Mouse (Mus musculus): ENCODE measurements around the gene Apoo. TPM values are rescaled to one million over a fixed set of nuclear protein-coding genes. Genes with fewer than 3 reads are reported as not detected.
A peak's percentile ranks its signal among the peaks of the same experiment; 100 is the strongest.
"Not testable (repeated sequence)": the region's sequence is repeated elsewhere in the genome, so short reads cannot be mapped to it uniquely, and the experiment has no call there.

Gene Apoo
- total RNA-seq (2022), result 10 to 100 TPM; 52.8 to 83.6 (median 67.5) TPM

DNA sequence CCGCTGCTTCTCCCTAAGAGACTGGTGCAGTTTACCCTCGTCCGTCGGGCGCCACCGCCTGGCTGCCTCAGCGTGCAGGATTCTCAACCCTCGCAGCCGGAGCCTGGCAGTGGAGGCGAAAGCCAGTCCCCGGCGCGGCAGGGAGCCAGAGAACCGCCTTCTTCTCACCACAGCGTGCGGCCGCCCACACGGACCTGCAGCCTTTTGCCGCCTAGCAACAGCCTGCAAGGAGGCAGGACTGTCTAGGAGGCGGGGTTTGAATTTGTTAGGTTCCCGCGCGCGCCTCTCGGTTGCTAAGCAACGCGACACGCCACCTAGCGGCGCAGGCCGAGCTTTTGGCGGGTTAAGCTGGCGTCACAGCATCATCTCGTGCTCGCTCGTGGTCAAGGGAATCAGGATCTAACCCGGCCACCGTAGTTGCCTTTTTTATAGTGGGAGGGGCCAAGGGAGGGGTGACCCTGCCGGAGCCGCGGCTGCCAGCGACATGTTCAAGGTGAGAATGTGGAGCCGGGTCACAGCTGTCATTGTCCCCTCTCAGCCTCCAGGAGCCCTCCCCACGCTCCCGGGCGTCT lies at the start of gene Apoo, which contains the start of gene Fam90a1b:
Gene Apoo, plus strand, starts transcription at position 448 of the 572 bp plus-strand sequence.
Gene Fam90a1b, minus strand, starts transcription at position 108 of the 572 bp plus-strand sequence.
- peak; percentile 94 to 98 for DNase-seq (ENCODE audit: low spot score in 2 of 2)

DNA sequence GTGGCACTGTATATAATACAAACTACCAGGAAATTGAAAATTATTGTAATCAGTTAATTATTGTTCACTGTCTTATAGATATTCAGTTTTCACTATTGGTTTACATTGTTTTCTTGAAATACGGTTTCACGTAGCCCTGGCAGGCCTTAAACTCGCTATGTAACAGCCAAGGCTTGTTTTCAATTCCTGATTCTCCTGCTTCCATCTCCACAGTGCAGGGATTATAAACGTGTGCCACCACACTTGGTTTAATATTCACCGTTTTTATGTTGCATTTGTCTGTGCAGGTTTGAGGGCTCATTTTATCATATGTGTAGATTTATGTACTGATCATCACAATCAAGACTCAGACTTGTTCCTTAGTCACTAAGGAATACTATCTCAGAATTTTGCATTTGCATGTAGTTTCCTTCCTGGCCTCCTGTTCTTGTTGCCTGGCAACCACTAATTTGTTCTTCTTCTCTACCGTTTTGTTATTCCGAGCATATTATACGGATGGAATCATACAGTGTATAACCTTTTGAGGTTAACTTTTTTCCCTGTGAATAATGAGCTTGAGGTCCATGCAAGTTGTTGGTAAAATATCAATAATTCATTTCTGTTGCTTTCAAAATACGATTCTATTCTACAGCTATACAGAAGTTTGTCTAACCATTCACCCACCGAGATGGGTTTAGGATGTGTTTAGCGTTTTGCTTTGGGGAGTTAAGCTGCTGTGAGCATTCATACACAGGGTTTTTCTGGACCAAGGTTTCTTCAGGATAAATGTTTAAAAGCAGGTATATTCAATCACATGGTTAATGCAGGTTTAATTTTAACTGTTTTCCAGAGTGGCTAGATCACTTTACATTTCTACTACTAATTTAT lies 45.6 kb upstream of the Apoo start:
- no peak for DNase-seq (ENCODE audit: low spot score in 2 of 2)

DNA sequence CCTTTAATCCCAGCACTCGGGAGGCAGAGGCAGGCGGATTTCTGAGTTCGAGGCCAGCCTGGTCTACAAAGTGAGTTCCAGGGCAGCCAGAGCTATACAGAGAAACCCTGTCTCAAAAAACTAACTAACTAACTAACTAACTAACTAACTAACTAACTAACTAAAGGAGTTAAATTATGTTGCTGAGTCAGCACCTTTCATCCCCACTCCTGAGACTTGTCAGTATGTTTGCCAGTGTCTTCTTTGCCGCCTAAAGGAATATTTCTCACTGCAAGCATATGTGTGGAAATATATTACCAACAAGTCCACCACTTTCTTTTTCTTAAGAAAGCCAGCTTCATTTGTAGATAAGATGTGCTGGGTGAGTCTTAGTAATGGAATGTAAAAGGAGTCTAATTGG lies 23.3 kb upstream of the Apoo start:
- DNase-seq (ENCODE audit: low spot score in 2 of 2), result not testable (repeated sequence)

DNA sequence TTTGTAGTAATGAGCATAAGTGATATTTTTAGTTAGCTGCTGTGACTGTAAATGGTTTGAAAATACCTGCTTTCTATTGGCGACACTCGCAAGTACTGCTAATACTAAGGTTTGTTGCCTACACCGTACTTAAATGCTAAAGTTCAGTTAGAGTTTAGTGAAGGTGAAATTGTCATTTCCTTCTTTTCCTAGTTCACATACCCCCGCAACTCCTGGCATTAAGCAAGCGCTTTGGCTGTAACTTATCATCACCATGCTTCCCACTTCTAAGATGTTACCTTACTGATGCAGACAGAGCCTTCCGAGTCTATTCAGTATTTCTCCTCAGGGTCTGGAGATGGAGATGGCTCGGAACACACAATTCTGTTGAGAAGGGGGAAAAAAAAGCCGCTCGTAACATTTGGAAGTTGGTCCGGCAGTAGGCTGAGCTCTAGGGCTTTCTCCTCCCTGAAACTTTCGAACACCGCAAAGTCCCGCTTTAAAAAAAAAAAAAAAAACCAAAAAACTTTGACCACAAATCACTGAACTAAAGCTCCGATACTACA lies 1.5 kb upstream of the Apoo start:
- no peak for DNase-seq (ENCODE audit: low spot score in 2 of 2)

DNA sequence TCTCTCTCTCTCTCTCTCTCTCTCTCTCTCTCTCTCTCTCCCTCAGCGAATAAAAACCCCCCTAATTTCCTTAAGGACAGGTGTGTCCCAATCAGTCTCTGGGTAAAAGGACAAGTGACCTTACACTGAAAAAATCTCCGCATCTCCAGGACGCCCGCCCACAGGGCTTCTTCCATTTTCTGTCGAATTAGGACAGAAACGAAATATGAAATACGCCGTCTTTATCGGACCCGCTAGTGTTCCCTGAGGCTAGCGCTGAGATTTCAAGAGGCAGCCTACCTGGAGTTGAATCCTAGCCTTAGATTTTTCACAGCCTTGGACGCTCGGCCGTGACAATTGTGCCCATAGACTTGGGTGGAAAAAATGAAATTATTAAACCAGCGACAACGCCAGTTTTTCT lies 888 bp upstream of the Apoo start:
- DNase-seq (ENCODE audit: low spot score in 2 of 2), result peak in 1 of 2 experiments; percentile 5

DNA sequence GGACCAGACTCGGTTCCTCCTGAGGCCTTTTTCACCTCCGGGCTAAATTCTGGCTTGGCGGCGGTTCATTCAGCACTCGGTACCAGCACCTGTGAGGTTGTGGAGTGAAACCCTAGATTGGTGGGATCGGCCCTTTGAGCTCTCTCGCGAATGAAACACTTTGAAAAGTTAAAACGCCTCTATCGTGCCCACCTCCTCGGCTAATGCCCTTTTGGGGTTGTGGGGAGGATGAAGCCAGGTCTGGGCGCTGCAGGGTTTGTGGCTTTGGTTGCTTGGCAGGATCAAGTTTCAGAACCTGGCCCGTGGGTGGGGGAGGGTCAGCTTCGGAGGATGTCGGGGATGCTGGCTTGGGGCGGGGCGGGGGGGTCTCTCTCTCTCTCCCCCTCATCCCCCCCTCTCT lies 331 bp downstream of the Apoo start:
- peak in 1 of 2 experiments; percentile 10 for DNase-seq (ENCODE audit: low spot score in 2 of 2)

DNA sequence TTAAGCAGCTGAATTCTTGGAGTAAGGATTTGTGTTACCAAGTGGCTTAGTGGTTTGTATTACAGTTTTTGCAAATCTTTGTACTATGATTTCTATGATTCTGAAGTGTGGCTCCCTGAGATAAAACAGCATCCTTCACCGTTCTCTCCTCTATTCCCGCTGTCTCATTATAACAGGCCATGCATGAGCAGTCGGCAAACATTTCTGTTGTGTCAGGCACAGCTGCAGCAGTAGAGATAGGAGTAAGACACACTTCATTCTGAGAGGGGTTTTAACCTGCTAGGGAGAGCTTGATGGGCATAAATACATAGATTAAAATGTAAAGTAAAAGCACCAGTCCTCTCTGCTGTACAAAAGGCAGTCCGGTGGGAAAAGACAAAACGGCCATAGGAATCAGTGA lies 11.8 kb downstream of the Apoo start:
- DNase-seq (ENCODE audit: low spot score in 2 of 2), result no peak

DNA sequence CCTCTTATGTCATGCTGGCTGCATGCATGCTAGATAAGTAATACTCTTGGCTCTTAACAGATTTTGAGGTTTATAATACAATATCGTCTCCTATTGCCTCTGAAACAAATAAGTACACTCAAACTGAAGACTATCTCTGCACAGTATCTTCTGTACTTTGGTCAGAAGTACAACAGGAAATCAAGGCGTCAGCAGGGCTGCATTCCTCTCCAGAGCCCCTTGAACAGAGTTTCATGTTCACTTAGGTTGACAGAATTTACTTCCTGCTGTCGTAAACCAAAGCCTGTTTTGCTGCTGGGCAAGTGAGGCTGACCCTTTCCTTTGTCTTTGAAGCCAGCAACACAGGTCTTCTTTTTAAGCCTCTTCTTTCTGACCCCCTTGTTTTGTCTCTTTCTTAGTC lies 42.1 kb downstream of the Apoo start:
- no peak for DNase-seq (ENCODE audit: low spot score in 2 of 2)

DNA sequence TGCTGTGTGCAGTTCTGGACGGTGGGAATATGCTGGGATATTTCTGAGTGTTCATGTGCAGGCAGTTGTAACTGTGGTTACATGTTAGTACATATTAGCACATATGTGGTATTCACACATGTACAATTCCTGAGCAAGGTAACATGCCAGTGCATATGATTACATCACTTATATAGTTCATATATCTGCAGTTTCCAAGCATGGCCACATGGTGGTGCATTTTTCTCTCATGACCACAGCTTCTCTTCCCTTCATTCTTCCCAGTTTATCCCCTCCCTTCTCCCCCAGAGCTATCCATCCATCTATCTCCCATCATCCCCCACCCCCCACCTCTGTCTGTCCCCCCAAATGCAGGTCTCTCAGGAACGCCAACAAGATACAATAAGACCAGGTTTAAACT lies 53.3 kb downstream of the Apoo start:
- no peak for DNase-seq (ENCODE audit: low spot score in 2 of 2)

DNA sequence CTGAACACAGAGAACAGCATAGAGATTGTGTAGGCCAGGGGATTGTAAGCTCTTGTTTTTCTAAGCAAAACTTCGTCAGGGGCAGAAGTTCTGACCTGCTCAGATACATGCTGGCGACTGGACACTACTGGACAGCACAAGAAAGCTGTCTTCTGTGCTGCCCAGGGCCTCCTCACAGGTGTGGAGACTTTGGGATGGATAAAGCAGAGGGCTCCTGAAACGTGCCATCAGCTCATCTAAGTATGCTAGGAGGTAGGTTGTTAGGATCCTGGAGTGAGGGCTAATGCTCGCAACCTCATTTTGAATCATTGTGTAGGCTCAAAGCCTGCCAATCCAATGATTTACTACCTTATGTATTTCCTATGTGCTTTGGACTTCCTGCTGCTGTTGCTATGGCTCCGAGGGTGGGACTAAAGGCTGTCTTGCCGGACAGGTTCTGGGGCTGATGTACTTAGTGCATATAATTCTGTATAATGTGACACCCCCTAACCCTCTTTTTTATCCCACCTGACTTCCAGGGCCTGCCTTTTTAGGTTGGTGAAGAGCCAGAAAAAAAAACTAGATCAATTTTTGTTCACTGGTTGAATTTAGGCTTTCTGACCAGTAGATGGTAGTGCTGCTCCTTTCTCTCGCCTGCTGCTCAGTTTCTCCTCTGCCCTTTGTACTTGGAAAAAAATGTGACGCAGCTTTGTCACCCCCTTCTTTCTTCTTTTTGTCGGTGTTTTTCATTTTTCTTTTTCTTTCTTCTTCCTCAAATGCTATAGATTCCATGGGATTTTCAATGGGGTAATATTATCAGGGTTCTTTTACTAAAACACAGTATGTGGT lies 64.8 kb downstream of the Apoo start:
- no peak for DNase-seq (ENCODE audit: low spot score in 2 of 2)

DNA sequence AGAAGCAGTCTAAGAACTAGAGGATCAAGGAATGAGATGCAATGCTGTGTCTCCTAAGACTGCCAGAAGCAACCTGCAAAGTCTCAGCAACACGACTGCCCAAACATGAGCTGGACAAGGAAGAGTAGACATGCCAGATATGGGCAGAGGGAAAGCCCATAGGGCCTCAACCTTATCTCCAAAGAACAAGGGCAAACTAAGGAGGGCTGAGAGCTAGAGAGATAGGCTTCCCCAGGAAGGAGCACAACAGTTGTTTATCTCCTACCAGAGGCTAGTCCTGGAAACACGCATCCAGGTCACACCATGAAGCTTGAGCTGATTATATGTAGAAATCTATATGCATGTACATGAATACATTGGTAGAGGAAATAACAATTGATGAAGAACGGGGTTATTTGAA lies 78.5 kb downstream of the Apoo start:
- DNase-seq (ENCODE audit: low spot score in 2 of 2), result not testable (repeated sequence)

DNA sequence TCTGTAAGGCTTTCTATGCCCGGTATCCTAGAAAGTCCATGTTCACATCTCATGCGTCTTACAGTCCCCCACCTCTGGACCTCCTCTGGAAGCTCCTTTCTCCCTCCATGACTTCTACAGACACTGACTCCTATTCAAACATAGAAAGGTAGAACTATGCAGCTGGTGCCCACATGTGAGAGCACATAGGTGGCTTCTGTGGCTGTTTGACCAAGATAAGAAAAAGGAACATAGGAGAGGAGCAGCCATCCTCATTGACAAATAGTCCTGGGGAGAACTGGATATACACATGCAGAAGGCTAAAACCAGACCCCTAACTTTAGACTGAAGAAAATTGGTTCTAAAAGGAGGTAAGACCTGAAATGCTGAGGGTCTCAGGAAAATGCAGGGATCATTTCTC lies 79.1 kb downstream of the Apoo start:
- not testable (repeated sequence) for DNase-seq (ENCODE audit: low spot score in 2 of 2)

DNA sequence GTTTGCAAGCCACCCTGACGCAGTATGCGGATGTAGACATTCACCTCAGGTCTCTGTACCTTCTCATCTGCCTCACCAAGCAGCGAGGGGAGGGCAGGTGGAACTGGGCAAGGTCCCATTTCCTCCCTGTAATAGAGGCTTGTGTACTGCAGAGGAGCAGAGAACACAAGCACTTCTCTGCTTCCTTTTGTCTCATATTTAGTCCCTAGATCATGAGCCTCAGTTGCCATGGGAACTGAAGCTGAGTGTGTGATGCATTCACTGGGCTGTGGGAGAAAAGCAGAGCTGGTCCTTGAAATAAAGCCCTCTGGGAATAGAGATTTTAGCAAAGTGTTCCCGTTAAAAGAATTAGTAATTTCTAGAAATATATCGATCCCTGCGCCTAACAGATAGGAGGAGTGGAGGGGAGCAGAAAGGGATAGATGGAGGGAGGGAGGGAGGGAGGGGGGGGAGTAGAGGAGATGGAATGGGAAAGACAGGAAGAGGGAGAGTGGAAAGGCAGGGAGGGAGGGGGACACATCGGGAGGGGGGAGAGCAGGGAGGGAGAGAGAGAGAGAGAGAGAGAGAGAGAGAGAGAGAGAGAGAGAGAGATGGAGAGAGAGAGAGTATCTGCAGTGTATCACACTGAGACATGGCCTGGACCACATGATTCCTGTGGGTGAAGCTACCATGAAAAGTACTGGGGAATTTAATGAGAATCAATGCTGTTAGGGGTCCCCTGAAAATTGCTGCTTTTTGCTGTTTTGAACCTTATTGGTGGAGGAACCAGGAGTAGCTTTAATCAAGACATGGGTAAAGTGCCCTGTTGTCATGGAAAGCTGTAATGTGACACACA lies 83.3 kb downstream of the Apoo start:
- not testable (repeated sequence) for DNase-seq (ENCODE audit: low spot score in 2 of 2)

DNA sequence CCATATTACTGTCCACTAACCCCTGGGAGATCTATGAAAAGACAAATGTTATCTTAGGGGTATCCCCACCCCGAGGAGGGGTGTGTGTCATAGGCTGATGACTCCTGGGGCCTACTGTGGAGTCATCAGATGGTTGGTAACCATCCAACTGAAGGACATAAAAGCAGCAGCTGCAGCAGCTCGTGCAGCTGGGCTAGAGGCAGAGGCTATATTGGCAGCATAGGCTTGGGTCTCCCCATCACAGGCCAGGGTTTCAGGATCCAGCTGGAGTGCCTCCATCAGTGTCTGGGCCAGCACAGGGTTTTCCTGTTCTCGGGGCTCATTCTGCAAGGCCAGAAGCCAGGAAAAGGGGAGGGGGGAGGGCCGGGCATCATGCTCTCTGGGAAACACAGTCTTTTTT lies 92.4 kb downstream of the Apoo start:
- no peak for DNase-seq (ENCODE audit: low spot score in 2 of 2)

DNA sequence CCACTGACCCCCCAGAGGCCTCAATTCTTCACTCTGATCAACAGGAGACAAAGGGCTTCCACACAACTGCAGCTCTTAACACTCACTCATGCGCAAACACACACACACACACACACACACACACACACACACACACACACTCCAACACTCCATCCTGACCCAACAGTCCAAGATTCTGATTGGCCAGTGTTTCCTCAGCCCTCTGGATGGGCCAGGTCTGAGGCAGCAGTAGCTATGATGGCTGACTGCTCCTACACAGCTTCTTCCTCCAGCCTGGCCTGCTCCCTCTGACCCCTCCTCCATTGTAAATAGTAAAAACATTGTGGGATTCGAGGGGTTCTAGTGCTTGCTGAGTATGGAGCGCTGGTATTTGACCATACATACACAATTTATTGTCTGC lies 94.6 kb downstream of the Apoo start:
- not testable (repeated sequence) for DNase-seq (ENCODE audit: low spot score in 2 of 2)

DNA sequence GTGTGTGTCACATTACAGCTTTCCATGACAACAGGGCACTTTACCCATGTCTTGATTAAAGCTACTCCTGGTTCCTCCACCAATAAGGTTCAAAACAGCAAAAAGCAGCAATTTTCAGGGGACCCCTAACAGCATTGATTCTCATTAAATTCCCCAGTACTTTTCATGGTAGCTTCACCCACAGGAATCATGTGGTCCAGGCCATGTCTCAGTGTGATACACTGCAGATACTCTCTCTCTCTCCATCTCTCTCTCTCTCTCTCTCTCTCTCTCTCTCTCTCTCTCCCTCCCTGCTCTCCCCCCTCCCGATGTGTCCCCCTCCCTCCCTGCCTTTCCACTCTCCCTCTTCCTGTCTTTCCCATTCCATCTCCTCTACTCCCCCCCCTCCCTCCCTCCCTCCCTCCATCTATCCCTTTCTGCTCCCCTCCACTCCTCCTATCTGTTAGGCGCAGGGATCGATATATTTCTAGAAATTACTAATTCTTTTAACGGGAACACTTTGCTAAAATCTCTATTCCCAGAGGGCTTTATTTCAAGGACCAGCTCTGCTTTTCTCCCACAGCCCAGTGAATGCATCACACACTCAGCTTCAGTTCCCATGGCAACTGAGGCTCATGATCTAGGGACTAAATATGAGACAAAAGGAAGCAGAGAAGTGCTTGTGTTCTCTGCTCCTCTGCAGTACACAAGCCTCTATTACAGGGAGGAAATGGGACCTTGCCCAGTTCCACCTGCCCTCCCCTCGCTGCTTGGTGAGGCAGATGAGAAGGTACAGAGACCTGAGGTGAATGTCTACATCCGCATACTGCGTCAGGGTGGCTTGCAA lies 95.9 kb downstream of the Apoo start:
- not testable (repeated sequence) for DNase-seq (ENCODE audit: low spot score in 2 of 2)

Measured in left cerebral cortex, adult 8-10 months (tissue).